ENCODE assay signal across 9 mouse cellular contexts in genomic region chr16:94524691-94525090, GRCm38 (mm10). TPM values are rescaled to one million over a fixed set of nuclear protein-coding genes. Genes with fewer than 3 reads are reported as not detected.
DNase-seq lines count a peak whose midpoint lies in the region; ATAC-seq and TF ChIP-seq lines count a peak whose summit lies in the region.
"Had no signal": no experiment of that assay in that cellular context is flagged by ENCODE, and none has a peak within 500 bp of the region (broad histone marks: within the 10 kb centered on the region; RNA-seq: fewer than 3 reads in every experiment).

No protein-coding gene starts in this region.

- no peaks in the 10 kb centered on the region for H3K36me3 ChIP-seq in forebrain, embryonic 15.5 days
- no peaks in the 10 kb centered on the region for H3K36me3 ChIP-seq in forebrain, embryonic 12.5 days (replicated peaks)
- H3K36me3 ChIP-seq in kidney, postnatal 0 days (ENCODE audit: insufficient read depth, low read length) = no peaks in the 10 kb centered on the region
- no peaks in the 10 kb centered on the region for H3K36me3 ChIP-seq in liver, embryonic 13.5 days

- no peak for DNase-seq in kidney, postnatal 0 days (ENCODE audit: low spot score)
- DNase-seq in kidney, adult 11 months = no peak
- DNase-seq in CD4-positive helper T cell, adult 2 months (ENCODE audit: low read depth, low spot score) = peak; percentile 63
- no peak for DNase-seq in liver, embryonic 13.5 days
- DNase-seq in spleen, postnatal 36 days (ENCODE audit: low spot score in 2 of 2) = no peak
- no peak for DNase-seq in urinary bladder, postnatal 14 days (ENCODE audit: low spot score)
- DNase-seq: kidney, postnatal 4 days had no signal

- H3K4me1 ChIP-seq in forebrain, embryonic 15.5 days = peaks cover 31% of the 10 kb centered on the region
- peaks cover 24% of the 10 kb centered on the region for H3K4me1 ChIP-seq in forebrain, embryonic 12.5 days
- peaks cover 16% of the 10 kb centered on the region for H3K4me1 ChIP-seq in kidney, postnatal 0 days (replicated peaks; ENCODE audit: insufficient read depth, low read length)
- peaks cover 59% of the 10 kb centered on the region for H3K4me1 ChIP-seq in liver, embryonic 13.5 days (replicated peaks)

- no peaks in the 10 kb centered on the region for H3K9me3 ChIP-seq in forebrain, embryonic 15.5 days
- no peaks in the 10 kb centered on the region for H3K9me3 ChIP-seq in forebrain, embryonic 12.5 days
- H3K9me3 ChIP-seq in kidney, postnatal 0 days (replicated peaks; ENCODE audit: low read length) = no peaks in the 10 kb centered on the region
- H3K9me3 ChIP-seq in liver, embryonic 13.5 days (replicated peaks) = no peaks in the 10 kb centered on the region

- WGBS in forebrain, embryonic 15.5 days = 82% methylated on average over 9 of the region's 9 CpGs
- WGBS in forebrain, embryonic 12.5 days = 83% methylated on average over 9 of the region's 9 CpGs
- WGBS in kidney, postnatal 0 days = 84% methylated on average over 9 of the region's 9 CpGs
- WGBS in liver, embryonic 13.5 days (ENCODE audit: insufficient replicate concordance) = 81% methylated on average over 9 of the region's 9 CpGs

- ATAC-seq in forebrain, embryonic 15.5 days (replicated peaks) = no peak
- ATAC-seq in forebrain, embryonic 12.5 days (ENCODE audit: low FRiP score) = no peak
- ATAC-seq in kidney, postnatal 0 days (replicated peaks; ENCODE audit: low FRiP score, low read depth) = no peak
- ATAC-seq in liver, embryonic 13.5 days (ENCODE audit: low read depth) = no peak

- H3K27ac ChIP-seq in forebrain, embryonic 15.5 days (replicated peaks) = no peak overlapping the region
- no peak overlapping the region for H3K27ac ChIP-seq in forebrain, embryonic 12.5 days
- H3K27ac ChIP-seq in kidney, postnatal 0 days = no peak overlapping the region
- H3K27ac ChIP-seq in liver, embryonic 13.5 days = no peak overlapping the region

- no peak for TF ChIP-seq CTCF in kidney, postnatal 0 days (IDR thresholded peaks at IDR 0.05; ENCODE audit: low read depth)

- H3K4me2 ChIP-seq in forebrain, embryonic 15.5 days (replicated peaks) = peak overlapping the region; percentile 79; the same call in 1 of the 2 replicates
- no peak overlapping the region for H3K4me2 ChIP-seq in forebrain, embryonic 12.5 days
- no peak overlapping the region for H3K4me2 ChIP-seq in kidney, postnatal 0 days (ENCODE audit: low read length)
- peak overlapping the region; percentile 93 for H3K4me2 ChIP-seq in liver, embryonic 13.5 days

- H3K4me3 ChIP-seq in forebrain, embryonic 15.5 days = no peak overlapping the region
- no peak overlapping the region; the same call in 1 of the 2 replicates for H3K4me3 ChIP-seq in forebrain, embryonic 12.5 days (replicated peaks)
- H3K4me3 ChIP-seq in kidney, postnatal 0 days (replicated peaks; ENCODE audit: low read depth, low read length) = no peak overlapping the region
- peak overlapping the region; percentile 91 for H3K4me3 ChIP-seq in liver, embryonic 13.5 days (replicated peaks)

- no peaks in the 10 kb centered on the region for H3K27me3 ChIP-seq in forebrain, embryonic 15.5 days
- H3K27me3 ChIP-seq in forebrain, embryonic 12.5 days = no peaks in the 10 kb centered on the region
- no peaks in the 10 kb centered on the region for H3K27me3 ChIP-seq in kidney, postnatal 0 days (ENCODE audit: insufficient read depth, low read length)
- H3K27me3 ChIP-seq in liver, embryonic 13.5 days = no peaks in the 10 kb centered on the region

- H3K9ac ChIP-seq in forebrain, embryonic 15.5 days (replicated peaks) = no peak overlapping the region
- H3K9ac ChIP-seq in forebrain, embryonic 12.5 days = no peak overlapping the region
- 0 out of 2 replicates have a peak overlapping the region, but pooled peaks have one; percentile 81 for H3K9ac ChIP-seq in kidney, postnatal 0 days (ENCODE audit: low read depth, low read length)
- peak overlapping the region; percentile 89; the same call in 1 of the 2 replicates for H3K9ac ChIP-seq in liver, embryonic 13.5 days

RNA-seq across cellular contexts. Expression of gene Vps26c, which starts 1.9 kb away (rescaled TPM):
- 76.1 and 78.8 TPM in 2 replicates for polyA plus RNA-seq in forebrain, embryonic 15.5 days (2015; fragmentation: Nextera tagmentation; extraction: Ambion mirVana)
- 53.3 and 55.6 TPM in 2 replicates for polyA plus RNA-seq in forebrain, embryonic 12.5 days (2016; fragmentation: Nextera tagmentation; extraction: Ambion mirVana)
- polyA plus RNA-seq in kidney, postnatal 0 days (2015; fragmentation: Nextera tagmentation; extraction: Ambion mirVana) = 42.3 and 48.9 TPM in 2 replicates
- 22.2 and 24.2 TPM in 2 replicates for polyA plus RNA-seq in liver, embryonic 13.5 days (2015; fragmentation: Nextera tagmentation; extraction: Ambion mirVana)

RNA-seq across cellular contexts. Expression of gene Dyrk1a, which starts 45.1 kb away (rescaled TPM):
- 12.3 and 12.8 TPM in 2 replicates for polyA plus RNA-seq in forebrain, embryonic 15.5 days (2015; fragmentation: Nextera tagmentation; extraction: Ambion mirVana)
- 12.0 and 12.8 TPM in 2 replicates for polyA plus RNA-seq in forebrain, embryonic 12.5 days (2016; fragmentation: Nextera tagmentation; extraction: Ambion mirVana)
- 8.5 and 8.6 TPM in 2 replicates for polyA plus RNA-seq in kidney, postnatal 0 days (2015; fragmentation: Nextera tagmentation; extraction: Ambion mirVana)
- polyA plus RNA-seq in liver, embryonic 13.5 days (2015; fragmentation: Nextera tagmentation; extraction: Ambion mirVana) = 5.2 and 5.3 TPM in 2 replicates

Comparison
In these comparisons a context has a peak if more than half of its experiments do, and no peak if none do; other contexts are left out.
1. H3K4me2 ChIP-seq: peak in forebrain, embryonic 15.5 days (single experiment) and liver, embryonic 13.5 days (single experiment); none in forebrain, embryonic 12.5 days (single experiment) and kidney, postnatal 0 days (single experiment).
2. H3K9ac ChIP-seq: peak in kidney, postnatal 0 days (single experiment) and liver, embryonic 13.5 days (single experiment); none in forebrain, embryonic 15.5 days (single experiment) and forebrain, embryonic 12.5 days (single experiment).